Mouse (Mus musculus) liver, embryonic 14.5 days (tissue): ENCODE data around the gene Cpvl.

Source experiments
- CTCF ChIP-seq: IDR thresholded peaks from 2 replicates; pipeline ENCODE4 v1.5.1; 2016; ENCODE audit warnings: antibody characterized with exemption, low read depth, control low read depth
- EP300 ChIP-seq: IDR thresholded peaks from 2 replicates; pipeline ENCODE4 v1.6.1; 2016; ENCODE audit warnings: antibody characterized with exemption, low read depth

DNA sequence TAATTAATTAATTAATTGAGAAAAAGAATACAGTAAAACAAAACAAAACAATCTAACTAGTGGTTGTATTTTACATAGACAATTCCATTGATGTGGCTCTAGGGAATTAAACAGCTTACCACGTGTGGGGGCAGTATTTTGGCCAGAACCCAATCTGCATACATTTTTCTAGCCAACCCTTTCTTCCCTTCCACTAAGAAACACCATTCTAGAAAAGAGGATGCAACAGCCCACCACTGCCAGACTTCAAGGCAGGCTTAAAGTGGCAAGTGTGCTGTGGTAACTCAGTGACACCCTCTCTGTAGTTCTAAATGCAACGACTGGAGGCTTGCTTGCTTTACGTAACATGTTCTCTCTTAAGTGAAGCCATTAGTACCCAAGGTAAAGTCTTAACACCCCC lies 18.6 kb downstream of the Cpvl start:
- no peak for TF ChIP-seq CTCF
- no peak for TF ChIP-seq EP300
